Comparison of ENCODE assay signal across 9 mouse cellular contexts in genomic region chr11:87770989-87771388, GRCm38 (mm10). TPM values are rescaled to one million over a fixed set of nuclear protein-coding genes. Genes with fewer than 3 reads are reported as not detected.
DNase-seq lines count a peak whose midpoint lies in the region; ATAC-seq and TF ChIP-seq lines count a peak whose summit lies in the region.
"Had no signal": no experiment of that assay in that cellular context is flagged by ENCODE, and none has a peak within 500 bp of the region (broad histone marks: within the 10 kb centered on the region; RNA-seq: fewer than 3 reads in every experiment).

No protein-coding gene starts in this region.

- no peaks in the 10 kb centered on the region for H3K9me3 ChIP-seq in heart, postnatal 0 days (replicated peaks; ENCODE audit: control insufficient read depth, low read length)
- H3K9me3 ChIP-seq in heart, embryonic 12.5 days (replicated peaks), result no peaks in the 10 kb centered on the region
- H3K9me3 ChIP-seq: limb, embryonic 13.5 days had no signal

- H3K27ac ChIP-seq in heart, postnatal 0 days (ENCODE audit: low read depth), result no peak overlapping the region
- no peak overlapping the region for H3K27ac ChIP-seq in heart, embryonic 12.5 days (ENCODE audit: poor library complexity, severe bottlenecking)
- H3K27ac ChIP-seq: limb, embryonic 13.5 days had no signal

- TF ChIP-seq CTCF in heart, postnatal 0 days (IDR thresholded peaks at IDR 0.05; ENCODE audit: low read depth), result peak; percentile 70

- H3K27me3 ChIP-seq in heart, postnatal 0 days (ENCODE audit: control insufficient read depth, insufficient read depth, low read length), result peaks cover 25% of the 10 kb centered on the region
- H3K27me3 ChIP-seq in heart, embryonic 12.5 days (replicated peaks), result peaks cover 51% of the 10 kb centered on the region
- no peaks in the 10 kb centered on the region for H3K27me3 ChIP-seq in splenic B cell, adult 2 months (ENCODE audit: control insufficient read depth, insufficient read depth, low read length, poor library complexity, severe bottlenecking)

- no peak for DNase-seq in heart, postnatal 0 days (ENCODE audit: low spot score)
- peak; percentile 84 to 91 for DNase-seq in CD8-positive naive resting alpha-beta T cell, adult 2 months (ENCODE audit: low read depth in 2 of 2, low spot score in 2 of 2)
- DNase-seq in c-Kit-negative CD71-positive TER-119-positive erythroid progenitor cells, embryonic 14.5 days (ENCODE audit: low read depth, low spot score), result peak; percentile 63
- DNase-seq in layer of hippocampus, postnatal 25 days (ENCODE audit: extremely low spot score in 1 of 2, low spot score in 1 of 2), result peak; percentile 68 to 91
- DNase-seq in splenic B cell, adult 2 months (ENCODE audit: low read depth, low spot score), result peak; percentile 90

- no peak overlapping the region for H3K4me3 ChIP-seq in heart, postnatal 0 days (ENCODE audit: low read depth, low read length)
- no peak overlapping the region for H3K4me3 ChIP-seq in heart, embryonic 12.5 days
- H3K4me3 ChIP-seq: limb, embryonic 13.5 days had no signal

- H3K4me1 ChIP-seq in heart, postnatal 0 days (ENCODE audit: control insufficient read depth, insufficient read depth), result no peaks in the 10 kb centered on the region
- H3K4me1 ChIP-seq in heart, embryonic 12.5 days (replicated peaks), result no peaks in the 10 kb centered on the region
- H3K4me1 ChIP-seq: limb, embryonic 13.5 days had no signal

- no peak for ATAC-seq in heart, postnatal 0 days (ENCODE audit: insufficient read depth, low read depth)
- ATAC-seq in heart, embryonic 12.5 days (ENCODE audit: insufficient number of reproducible peaks, low FRiP score), result no peak
- ATAC-seq in frontal cortex, adult (ENCODE audit: low TSS enrichment), result peak; percentile 45
- ATAC-seq in megakaryocyte, adult 5-6 weeks (ENCODE audit: poor library complexity, severe bottlenecking), result peak; percentile 90

- no peak overlapping the region for H3K4me2 ChIP-seq in heart, postnatal 0 days (ENCODE audit: low read depth, low read length)
- no peak overlapping the region for H3K4me2 ChIP-seq in heart, embryonic 12.5 days
- H3K4me2 ChIP-seq: limb, embryonic 13.5 days had no signal

- WGBS in heart, postnatal 0 days, result 41% methylated on average over 3 of the region's 3 CpGs
- 49% methylated on average over 3 of the region's 3 CpGs for WGBS in heart, embryonic 12.5 days

- TF ChIP-seq EP300 in heart, postnatal 0 days (IDR thresholded peaks at IDR 0.05; ENCODE audit: low read depth), result no peak

- no peak overlapping the region for H3K9ac ChIP-seq in heart, postnatal 0 days (replicated peaks; ENCODE audit: low read depth, low read length)
- H3K9ac ChIP-seq in heart, embryonic 12.5 days, result no peak overlapping the region
- H3K9ac ChIP-seq: limb, embryonic 13.5 days had no signal

- H3K36me3 ChIP-seq in heart, postnatal 0 days (replicated peaks; ENCODE audit: control insufficient read depth, insufficient read depth, low read length), result no peaks in the 10 kb centered on the region
- no peaks in the 10 kb centered on the region for H3K36me3 ChIP-seq in heart, embryonic 12.5 days
- H3K36me3 ChIP-seq in splenic B cell, adult 2 months (ENCODE audit: control insufficient read depth, insufficient read depth, low read length, poor library complexity, severe bottlenecking), result no peaks in the 10 kb centered on the region
- H3K36me3 ChIP-seq: limb, embryonic 13.5 days had no signal

RNA-seq across cellular contexts. Expression of gene Tspoap1, which starts 10.6 kb away (rescaled TPM):
- total RNA-seq in heart, postnatal 0 days (2014; rRNA removed; ENCODE audit: low replicate concordance), result 1.6 TPM in 1 of 2 replicates, not detected in the other
- polyA plus RNA-seq in heart, postnatal 0 days (2015; fragmentation: Nextera tagmentation; extraction: Ambion mirVana), result 0.12 TPM in 1 of 2 replicates, not detected in the other
- polyA plus RNA-seq in heart, embryonic 12.5 days (2016; fragmentation: Nextera tagmentation; extraction: Ambion mirVana), result 0.21 and 0.78 TPM in 2 replicates
- total RNA-seq in layer of hippocampus, postnatal 25 days (2021), result 100 to 1,000 TPM; 128 to 163 TPM
- total RNA-seq in megakaryocyte, adult 5-6 weeks (2015), result 5.4 and 8.0 TPM in 2 replicates
- 6.1 and 8.6 TPM in 2 replicates for total RNA-seq in megakaryocyte, adult 5-6 weeks (2017)

RNA-seq across cellular contexts. Expression of gene Mpo, which starts 22.4 kb away (rescaled TPM):
- total RNA-seq in heart, postnatal 0 days (2014; rRNA removed; ENCODE audit: low replicate concordance), result 0.46 and 2.6 TPM in 2 replicates
- 0.26 and 0.36 TPM in 2 replicates for polyA plus RNA-seq in heart, postnatal 0 days (2015; fragmentation: Nextera tagmentation; extraction: Ambion mirVana)
- 2.8 and 6.7 TPM in 2 replicates for polyA plus RNA-seq in heart, embryonic 12.5 days (2016; fragmentation: Nextera tagmentation; extraction: Ambion mirVana)
- under 1 TPM; 0.14 to 0.17 TPM for total RNA-seq in layer of hippocampus, postnatal 25 days (2021)
- total RNA-seq in megakaryocyte, adult 5-6 weeks (2015), result 284 and 331 TPM in 2 replicates
- total RNA-seq in megakaryocyte, adult 5-6 weeks (2017), result 235 and 273 TPM in 2 replicates

RNA-seq across cellular contexts. Expression of gene Supt4a, which starts 33.6 kb away (rescaled TPM):
- total RNA-seq in heart, postnatal 0 days (2014; rRNA removed; ENCODE audit: low replicate concordance), result 50.3 and 73.7 TPM in 2 replicates
- 101 and 104 TPM in 2 replicates for polyA plus RNA-seq in heart, postnatal 0 days (2015; fragmentation: Nextera tagmentation; extraction: Ambion mirVana)
- 99.6 and 101 TPM in 2 replicates for polyA plus RNA-seq in heart, embryonic 12.5 days (2016; fragmentation: Nextera tagmentation; extraction: Ambion mirVana)
- 10 to 100 TPM; 65.7 to 81.0 TPM for total RNA-seq in layer of hippocampus, postnatal 25 days (2021)
- 200 and 205 TPM in 2 replicates for total RNA-seq in megakaryocyte, adult 5-6 weeks (2015)
- total RNA-seq in megakaryocyte, adult 5-6 weeks (2017), result 58.9 and 59.0 TPM in 2 replicates

RNA-seq across cellular contexts. Expression of gene Lpo, which starts 57.1 kb away (rescaled TPM):
- 0.19 TPM in 1 of 2 replicates, not detected in the other for total RNA-seq in heart, postnatal 0 days (2014; rRNA removed; ENCODE audit: low replicate concordance)
- not detected in 2 replicates for polyA plus RNA-seq in heart, postnatal 0 days (2015; fragmentation: Nextera tagmentation; extraction: Ambion mirVana)
- polyA plus RNA-seq in heart, embryonic 12.5 days (2016; fragmentation: Nextera tagmentation; extraction: Ambion mirVana), result not detected in 2 replicates
- 1 to 10 TPM in 1 of 2 experiments, under 1 TPM in 1; 0.45 to 1.0 TPM for total RNA-seq in layer of hippocampus, postnatal 25 days (2021)
- not detected in 2 replicates for total RNA-seq in megakaryocyte, adult 5-6 weeks (2015)
- not detected in 2 replicates for total RNA-seq in megakaryocyte, adult 5-6 weeks (2017)

Comparison
In these comparisons a context has a peak if more than half of its experiments do, and no peak if none do; other contexts are left out.
1. ATAC-seq: peak in frontal cortex, adult (single experiment) and megakaryocyte, adult 5-6 weeks (single experiment); none in heart, postnatal 0 days (single experiment) and heart, embryonic 12.5 days (single experiment).
2. RNA of gene Tspoap1, which starts 10.6 kb away (total RNA-seq): 128 to 163 TPM in layer of hippocampus, postnatal 25 days; 5.4 to 8.6 TPM in megakaryocyte, adult 5-6 weeks and 1.6 TPM in heart, postnatal 0 days; every median in the first group is over 10 times any median in the second.
3. RNA of gene Mpo, which starts 22.4 kb away (total RNA-seq): 235 to 331 TPM in megakaryocyte, adult 5-6 weeks; 0.46 to 2.6 TPM in heart, postnatal 0 days and 0.14 to 0.17 TPM in layer of hippocampus, postnatal 25 days; every median in the first group is over 10 times any median in the second.